ENCODE assay signal across 9 mouse cellular contexts in the genomic region with DNA sequence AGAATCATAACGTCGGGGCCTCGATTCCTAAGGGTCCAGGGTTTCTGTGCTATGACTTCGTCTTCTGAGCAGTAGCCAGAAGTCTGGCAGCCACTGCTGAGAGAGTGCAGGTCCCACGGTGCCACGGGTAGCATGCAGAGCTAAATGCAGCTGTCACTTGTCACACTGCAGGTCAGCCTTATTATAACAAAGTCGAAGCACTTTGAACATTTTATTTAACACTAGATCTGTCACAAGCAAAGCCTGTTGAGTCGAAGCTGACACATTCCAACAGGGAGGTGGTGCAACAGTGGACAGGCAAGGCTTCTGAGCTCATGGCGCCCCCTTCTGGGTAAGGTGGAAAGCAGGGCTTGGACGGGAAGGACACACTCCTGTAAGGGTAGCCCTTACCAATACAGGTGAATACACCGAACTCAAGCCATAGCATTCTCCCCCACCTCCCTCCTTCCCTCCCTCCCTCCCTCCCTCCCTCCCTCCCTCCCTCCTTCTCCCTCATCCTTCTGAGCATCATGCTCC.
A peak's percentile ranks its signal among the peaks of the same experiment; 100 is the strongest.
DNase-seq lines count a peak whose midpoint lies in the region; ATAC-seq and TF ChIP-seq lines count a peak whose summit lies in the region.
"Had no signal": no experiment of that assay in that cellular context is flagged by ENCODE, and none has a peak within 500 bp of the region (broad histone marks: within the 10 kb centered on the region; RNA-seq: fewer than 3 reads in every experiment).

No protein-coding gene starts in this region.

- H3K36me3 ChIP-seq in heart, embryonic 15.5 days, result peaks cover 34% of the 10 kb centered on the region
- H3K36me3 ChIP-seq in liver, postnatal 0 days (replicated peaks; ENCODE audit: insufficient read depth, low read length), result peaks cover 34% of the 10 kb centered on the region
- H3K36me3 ChIP-seq in midbrain, embryonic 16.5 days (ENCODE audit: control insufficient read depth, insufficient read depth, low read length), result no peaks in the 10 kb centered on the region
- no peaks in the 10 kb centered on the region for H3K36me3 ChIP-seq in forebrain, embryonic 11.5 days (ENCODE audit: control insufficient read depth, insufficient read depth, low read length)

- peak overlapping the region; percentile 69 for H3K27ac ChIP-seq in heart, embryonic 15.5 days
- no peak overlapping the region for H3K27ac ChIP-seq in liver, postnatal 0 days (ENCODE audit: low read depth)
- H3K27ac ChIP-seq in midbrain, embryonic 16.5 days (ENCODE audit: low read length), result no peak overlapping the region
- H3K27ac ChIP-seq in forebrain, embryonic 11.5 days (ENCODE audit: low read depth, low read length), result no peak overlapping the region
- H3K27ac ChIP-seq: limb, embryonic 12.5 days had no signal

- no peak overlapping the region for H3K4me3 ChIP-seq in heart, embryonic 15.5 days
- no peak overlapping the region for H3K4me3 ChIP-seq in liver, postnatal 0 days (ENCODE audit: low read depth, low read length)
- H3K4me3 ChIP-seq in midbrain, embryonic 16.5 days (ENCODE audit: low read depth, low read length), result no peak overlapping the region
- no peak overlapping the region for H3K4me3 ChIP-seq in forebrain, embryonic 11.5 days (ENCODE audit: low read depth, low read length)
- H3K4me3 ChIP-seq: limb, embryonic 12.5 days had no signal

- 44% methylated on average over 11 of the region's 11 CpGs for WGBS in heart, embryonic 15.5 days
- 79% methylated on average over 11 of the region's 11 CpGs for WGBS in liver, postnatal 0 days (ENCODE audit: insufficient replicate concordance)
- 82% methylated on average over 11 of the region's 11 CpGs for WGBS in midbrain, embryonic 16.5 days
- 88% methylated on average over 11 of the region's 11 CpGs for WGBS in forebrain, embryonic 11.5 days

- peak; percentile 47 for TF ChIP-seq CTCF in liver, postnatal 0 days (IDR thresholded peaks at IDR 0.05; ENCODE audit: low read depth)

- TF ChIP-seq EP300 in liver, postnatal 0 days (IDR thresholded peaks at IDR 0.05; ENCODE audit: low read depth), result no peak

- no peak overlapping the region for H3K9ac ChIP-seq in heart, embryonic 15.5 days
- no peak overlapping the region for H3K9ac ChIP-seq in liver, postnatal 0 days (replicated peaks)
- H3K9ac ChIP-seq in midbrain, embryonic 16.5 days (ENCODE audit: low read depth, low read length), result no peak overlapping the region
- H3K9ac ChIP-seq in forebrain, embryonic 11.5 days (ENCODE audit: low read length), result no peak overlapping the region
- H3K9ac ChIP-seq: limb, embryonic 12.5 days had no signal

- no peak for ATAC-seq in heart, embryonic 15.5 days (replicated peaks; ENCODE audit: insufficient number of reproducible peaks, insufficient read depth, low FRiP score, low read depth)
- no peak for ATAC-seq in liver, postnatal 0 days
- no peak for ATAC-seq in midbrain, embryonic 16.5 days
- no peak for ATAC-seq in forebrain, embryonic 11.5 days (replicated peaks; ENCODE audit: low FRiP score)

- no peak for DNase-seq in heart, postnatal 25 days (ENCODE audit: low spot score)
- DNase-seq in 3T3-L1 (ENCODE audit: low read depth, low spot score) (peak; percentile 46), ES-CJ7 (ENCODE audit: low read depth, low spot score) (peak; percentile 36)
- DNase-seq in liver, postnatal 0 days, result peak; percentile 56
- no peak for DNase-seq in frontal cortex, postnatal 25 days (ENCODE audit: low spot score in 2 of 2)
- DNase-seq in forebrain, embryonic 11.5 days (ENCODE audit: low spot score), result no peak

- intact Hi-C loops in heart, postnatal 25 days (cut with DNase I), result loop anchor here (5.0 kb wide), 2 partner anchors 215 to 245 kb away; a partner anchor contains a TSS

- no peaks in the 10 kb centered on the region for H3K27me3 ChIP-seq in heart, embryonic 15.5 days
- H3K27me3 ChIP-seq in liver, postnatal 0 days (ENCODE audit: insufficient read depth, low read length), result no peaks in the 10 kb centered on the region
- H3K27me3 ChIP-seq in midbrain, embryonic 16.5 days (ENCODE audit: control insufficient read depth, insufficient read depth, low read depth, low read length), result no peaks in the 10 kb centered on the region
- no peaks in the 10 kb centered on the region for H3K27me3 ChIP-seq in forebrain, embryonic 11.5 days (ENCODE audit: control insufficient read depth, insufficient read depth, low read length)
- H3K27me3 ChIP-seq: limb, embryonic 12.5 days had no signal

- H3K4me2 ChIP-seq in heart, embryonic 15.5 days, result no peak overlapping the region
- no peak overlapping the region for H3K4me2 ChIP-seq in liver, postnatal 0 days (ENCODE audit: low read depth, low read length)
- H3K4me2 ChIP-seq in midbrain, embryonic 16.5 days (ENCODE audit: low read length), result no peak overlapping the region
- H3K4me2 ChIP-seq in forebrain, embryonic 11.5 days (ENCODE audit: low read depth, low read length, severe bottlenecking), result no peak overlapping the region
- H3K4me2 ChIP-seq: limb, embryonic 12.5 days had no signal

- peaks cover 42% of the 10 kb centered on the region for H3K4me1 ChIP-seq in heart, embryonic 15.5 days (replicated peaks)
- no peaks in the 10 kb centered on the region for H3K4me1 ChIP-seq in liver, postnatal 0 days (ENCODE audit: insufficient read depth)
- H3K4me1 ChIP-seq in midbrain, embryonic 16.5 days (ENCODE audit: control insufficient read depth, insufficient read depth, low read length), result no peaks in the 10 kb centered on the region
- H3K4me1 ChIP-seq in forebrain, embryonic 11.5 days (replicated peaks; ENCODE audit: control insufficient read depth, insufficient read depth, low read length), result no peaks in the 10 kb centered on the region
- H3K4me1 ChIP-seq: limb, embryonic 12.5 days had no signal

- H3K9me3 ChIP-seq in heart, embryonic 15.5 days (replicated peaks), result no peaks in the 10 kb centered on the region
- no peaks in the 10 kb centered on the region for H3K9me3 ChIP-seq in liver, postnatal 0 days (ENCODE audit: low read length)
- H3K9me3 ChIP-seq in midbrain, embryonic 16.5 days (replicated peaks; ENCODE audit: control insufficient read depth, low read length, poor library complexity, severe bottlenecking), result no peaks in the 10 kb centered on the region
- no peaks in the 10 kb centered on the region for H3K9me3 ChIP-seq in forebrain, embryonic 11.5 days (ENCODE audit: control insufficient read depth, low read length)
- H3K9me3 ChIP-seq: limb, embryonic 12.5 days had no signal

Comparison
In these comparisons a context has a peak if more than half of its experiments do, and no peak if none do; other contexts are left out.
1. DNase-seq: peak in 3T3-L1 (single experiment), ES-CJ7 (single experiment) and liver, postnatal 0 days (single experiment); none in heart, postnatal 25 days (single experiment), frontal cortex, postnatal 25 days (0 of 2) and forebrain, embryonic 11.5 days (single experiment).